Mouse (Mus musculus) cortical plate, adult 2 months (tissue): ENCODE measurements at regions not wholly inside any gene's neighbourhood (a gene's known extent, or its start where the extent isn't known, plus 50 kb on each side); places are given as distances from the start of the nearest gene placed in this dataset.

Source experiments
- CTCF ChIP-seq: fragments of 200-500 bp; IDR thresholded peaks from 2 replicates; pipeline ENCODE4 v1.5.1; 2011; ENCODE audit warnings: mild to moderate bottlenecking, control low read depth, low read length; ENCODE audit not compliant: insufficient read depth; ENCODE audit errors: extremely low read depth
- POLR2A ChIP-seq: fragments of 200-500 bp; IDR thresholded peaks from 2 replicates; pipeline ENCODE4 v1.6.1; 2011; ENCODE audit warnings: mild to moderate bottlenecking, low read length, control low read depth; ENCODE audit not compliant: insufficient read depth; ENCODE audit errors: extremely low read depth

GRCm38 (mm10) chr6:31861996-31862395 is 188.1 kb upstream of the 1700012A03Rik start:
- no peak for TF ChIP-seq CTCF
- TF ChIP-seq POLR2A, result no peak
